Mouse (Mus musculus): ENCODE measurements around the gene Bmp4. TPM values are rescaled to one million over a fixed set of nuclear protein-coding genes. Genes with fewer than 3 reads are reported as not detected.

Bmp4 gene
- polyA plus RNA-seq (2012; rRNA removed), result 153 and 271 TPM in 2 replicates

DNA sequence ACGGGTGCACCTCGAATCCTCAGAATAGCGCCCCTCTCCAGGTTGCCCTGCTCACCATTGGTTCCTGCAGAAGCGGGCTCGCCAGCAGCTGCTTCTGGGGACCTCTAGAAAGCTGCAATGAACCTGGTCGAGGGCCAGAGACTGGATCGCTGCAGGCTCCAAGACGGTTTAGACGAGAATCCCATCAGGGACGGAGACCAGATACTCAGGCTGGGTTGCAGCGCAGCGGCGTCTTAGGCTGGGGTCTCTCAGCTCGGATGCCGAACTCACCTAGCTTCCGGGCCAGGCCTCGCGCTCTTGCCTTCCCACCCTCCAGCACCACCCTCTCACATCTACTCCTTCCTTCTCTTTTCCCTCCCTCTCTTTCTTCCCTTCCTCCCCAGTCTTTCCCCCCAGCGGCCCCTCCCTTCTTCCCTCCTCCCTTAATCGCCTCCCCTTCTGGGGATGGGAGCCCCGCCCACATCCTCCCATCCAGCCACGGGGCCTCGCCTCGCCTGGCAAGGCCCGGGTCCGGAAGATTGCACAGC, at the start of gene Bmp4:
Gene Bmp4, minus strand, starts transcription at position 421 of the 527 bp plus-strand sequence.
- DNase-seq, result peak; percentile 76
- TF ChIP-seq POLR2A (IDR thresholded peaks at IDR 0.05; ENCODE audit: borderline replicate concordance, extremely low read depth, low read depth, low read length) (peak; percentile 81; the same call in 1 of the 2 replicates), CTCF (IDR thresholded peaks at IDR 0.05; ENCODE audit: insufficient read depth, low read length) (no peak)
- Histone ChIP-seq H3K4me3 (replicated peaks; ENCODE audit: extremely low read depth, low read depth, low read length) (peak within 1 kb of the TSS; percentile 84), H3K4me1 (ENCODE audit: control insufficient read depth, insufficient read depth, low read length) (no peaks in the 10 kb centered on the region)
- WGBS, result 3% methylated on average over 24 of the region's 26 CpGs

DNA sequence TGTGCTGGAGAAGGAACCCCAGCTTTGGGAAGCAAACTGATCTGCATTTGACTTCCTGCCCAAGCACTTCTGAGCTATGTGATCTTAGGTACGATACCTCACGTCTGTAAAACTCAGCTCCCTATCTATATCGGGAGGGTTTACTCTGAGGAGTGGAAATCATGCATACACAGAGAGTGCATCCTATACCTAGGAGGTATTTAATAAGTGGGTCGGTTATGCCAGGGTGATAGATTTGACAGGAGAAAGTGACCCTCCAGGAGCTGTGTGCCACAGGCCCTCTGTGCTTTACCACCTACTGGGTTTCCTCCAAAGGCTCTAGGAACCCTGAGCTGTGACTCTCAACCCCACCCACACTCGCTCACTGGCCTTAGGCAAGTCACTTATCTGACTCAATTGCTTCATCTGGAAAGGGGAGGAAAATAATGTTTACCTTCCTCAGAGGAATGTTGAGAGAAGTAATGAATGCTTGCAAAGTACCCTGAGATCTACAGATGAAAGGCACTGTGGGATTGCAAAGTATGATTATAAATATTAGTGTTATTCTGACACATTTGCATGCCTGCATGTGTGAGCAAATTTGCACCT, 49.1 kb upstream of the Bmp4 start:
- 65% methylated on average over 5 of the region's 5 CpGs for WGBS
- DNase-seq, result peak; percentile 15
- TF ChIP-seq CTCF (IDR thresholded peaks at IDR 0.05; ENCODE audit: insufficient read depth, low read length) (no peak), POLR2A (IDR thresholded peaks at IDR 0.05; ENCODE audit: borderline replicate concordance, extremely low read depth, low read depth, low read length) (no peak)

DNA sequence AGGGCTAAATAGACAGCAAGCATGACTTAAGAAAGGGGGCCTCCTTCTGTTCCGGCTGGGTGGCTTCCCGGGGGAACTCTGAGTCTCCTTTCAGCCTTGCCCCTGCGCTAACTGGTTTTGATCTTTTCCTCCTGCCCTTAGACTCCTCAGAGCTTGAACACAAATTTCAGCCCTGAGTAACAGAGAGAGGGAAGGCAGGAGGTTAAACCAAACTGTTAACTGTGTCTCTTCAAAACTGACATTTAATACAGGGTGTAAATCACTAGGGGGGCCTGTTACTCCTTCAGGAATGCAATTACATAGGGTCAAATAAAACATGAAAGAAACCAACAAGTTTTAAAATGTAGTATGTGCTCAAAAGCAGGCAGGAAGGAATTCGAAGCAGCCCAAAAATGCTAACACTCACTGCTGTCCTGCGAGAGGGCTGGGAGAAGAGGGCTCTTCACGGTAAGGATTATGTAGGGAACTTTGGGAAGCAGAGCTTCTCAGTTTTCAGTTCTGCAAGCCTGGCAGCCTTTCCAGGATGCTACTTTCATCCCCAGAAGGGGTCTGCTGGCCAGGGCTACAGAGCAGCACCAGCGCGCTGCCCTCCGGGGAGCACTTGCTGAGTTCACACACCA, 46.1 kb upstream of the Bmp4 start:
- peak; percentile 35 for DNase-seq
- WGBS, result 29% methylated on average over 9 of the region's 9 CpGs
- no peak for TF ChIP-seq POLR2A (IDR thresholded peaks at IDR 0.05; ENCODE audit: borderline replicate concordance, extremely low read depth, low read depth, low read length)
- TF ChIP-seq CTCF (IDR thresholded peaks at IDR 0.05; ENCODE audit: insufficient read depth, low read length), result no peak
- Histone ChIP-seq H3K4me3 (replicated peaks; ENCODE audit: extremely low read depth, low read depth, low read length) (no peak overlapping the region), H3K4me1 (ENCODE audit: control insufficient read depth, insufficient read depth, low read length) (peaks cover 9% of the 10 kb centered on the region)

More for the DNA sequence above, 49.1 kb upstream of the Bmp4 start:
- Histone ChIP-seq H3K4me3 (replicated peaks; ENCODE audit: extremely low read depth, low read depth, low read length) (no peak overlapping the region), H3K4me1 (ENCODE audit: control insufficient read depth, insufficient read depth, low read length) (peaks cover 9% of the 10 kb centered on the region)

DNA sequence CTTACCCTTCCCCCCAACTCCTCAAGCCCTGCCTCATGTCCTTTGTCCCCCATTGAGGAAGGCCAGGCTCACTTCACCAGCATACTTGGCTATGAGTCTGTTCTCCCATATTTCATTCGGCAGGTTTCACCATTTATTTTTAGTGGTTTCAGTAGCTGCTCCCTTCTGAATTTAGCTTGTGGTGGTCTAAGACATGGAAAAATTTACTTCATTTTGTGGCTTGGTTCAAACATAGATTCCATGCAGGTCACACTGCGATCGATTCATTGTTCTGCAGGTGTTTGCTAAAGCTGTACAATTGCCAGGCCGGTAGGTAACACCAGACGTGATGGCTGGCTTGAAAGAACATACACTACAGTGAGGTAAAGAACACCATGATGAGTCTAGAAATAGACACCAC, 39.8 kb upstream of the Bmp4 start:
- TF ChIP-seq CTCF (IDR thresholded peaks at IDR 0.05; ENCODE audit: insufficient read depth, low read length), result no peak
- no peak for TF ChIP-seq POLR2A (IDR thresholded peaks at IDR 0.05; ENCODE audit: borderline replicate concordance, extremely low read depth, low read depth, low read length)
- no peak overlapping the region for H3K4me3 ChIP-seq (replicated peaks; ENCODE audit: extremely low read depth, low read depth, low read length)
- H3K4me1 ChIP-seq (ENCODE audit: control insufficient read depth, insufficient read depth, low read length), result peaks cover under 1% of the 10 kb centered on the region; the same call in 1 of the 2 replicates
- no peak for DNase-seq
- 90% methylated on average over 5 of the region's 5 CpGs for WGBS

DNA sequence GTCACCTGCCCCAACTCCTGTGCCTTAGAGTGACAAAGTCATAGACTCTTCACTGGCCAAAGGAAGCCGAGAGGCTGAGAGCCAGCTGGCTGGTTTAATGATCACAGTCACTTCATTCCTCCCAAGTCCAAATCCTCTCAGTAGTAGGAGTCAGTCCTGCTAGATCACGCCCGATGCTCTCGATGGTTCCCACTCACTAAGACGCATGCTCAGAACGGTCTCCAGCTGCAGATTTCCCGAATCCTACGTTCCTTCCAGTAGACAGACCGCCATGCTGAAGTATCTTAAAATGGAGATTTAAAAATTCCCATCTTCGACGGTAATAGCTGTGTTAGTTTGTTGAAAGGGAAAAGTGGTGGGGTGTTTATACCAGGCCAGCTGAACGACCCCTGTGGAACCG, 36.8 kb upstream of the Bmp4 start:
- no peak for DNase-seq
- no peaks in the 10 kb centered on the region for H3K4me1 ChIP-seq (ENCODE audit: control insufficient read depth, insufficient read depth, low read length)
- TF ChIP-seq CTCF (IDR thresholded peaks at IDR 0.05; ENCODE audit: insufficient read depth, low read length) (no peak), POLR2A (IDR thresholded peaks at IDR 0.05; ENCODE audit: borderline replicate concordance, extremely low read depth, low read depth, low read length) (no peak)
- 82% methylated on average over 13 of the region's 13 CpGs for WGBS
- H3K4me3 ChIP-seq (replicated peaks; ENCODE audit: extremely low read depth, low read depth, low read length), result no peak overlapping the region

DNA sequence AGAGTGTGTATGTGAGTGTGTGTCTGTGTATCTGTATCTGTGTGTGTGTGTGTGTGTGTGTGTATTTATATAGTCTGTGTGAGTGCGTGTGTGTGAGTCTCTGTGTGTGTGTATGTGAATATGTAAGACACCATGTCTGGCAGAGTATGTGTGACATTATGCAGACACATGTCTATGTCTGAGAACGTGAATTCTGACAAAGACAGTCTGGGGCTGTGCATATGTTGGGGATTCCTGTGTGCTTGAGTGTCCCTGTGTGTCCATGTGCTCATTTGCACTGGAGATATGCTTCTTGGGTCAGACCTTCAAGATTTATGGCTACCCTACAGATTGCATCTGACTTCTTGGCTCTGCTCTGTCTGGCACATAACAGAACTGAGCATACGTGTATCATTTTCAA, 31.4 kb upstream of the Bmp4 start:
- Histone ChIP-seq H3K4me1 (ENCODE audit: control insufficient read depth, insufficient read depth, low read length) (no peaks in the 10 kb centered on the region), H3K4me3 (replicated peaks; ENCODE audit: extremely low read depth, low read depth, low read length) (no peak overlapping the region)
- DNase-seq, result no peak
- TF ChIP-seq CTCF (IDR thresholded peaks at IDR 0.05; ENCODE audit: insufficient read depth, low read length) (no peak), POLR2A (IDR thresholded peaks at IDR 0.05; ENCODE audit: borderline replicate concordance, extremely low read depth, low read depth, low read length) (no peak)
- 85% methylated on average over 3 of the region's 3 CpGs for WGBS

DNA sequence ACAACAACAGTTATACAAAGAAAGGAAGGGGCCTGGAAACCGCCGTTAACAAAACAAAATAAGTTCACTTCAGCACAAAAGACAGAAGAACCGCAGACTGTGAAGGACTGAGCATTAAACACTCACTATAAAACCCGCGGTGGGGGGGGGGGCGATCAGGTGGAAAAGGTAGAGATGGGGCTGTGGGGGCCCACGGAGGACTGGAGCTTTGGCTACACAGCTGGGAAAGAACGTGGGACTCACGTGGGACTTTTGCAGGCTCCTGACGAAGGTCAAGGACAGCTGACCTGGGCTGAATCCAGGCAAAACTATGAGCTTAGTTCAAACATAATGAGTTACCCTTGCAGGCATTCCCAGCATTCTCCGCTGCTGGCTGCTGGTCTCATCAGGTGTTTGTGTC, 28.8 kb upstream of the Bmp4 start:
- no peak for DNase-seq
- no peaks in the 10 kb centered on the region for H3K4me1 ChIP-seq (ENCODE audit: control insufficient read depth, insufficient read depth, low read length)
- TF ChIP-seq POLR2A (IDR thresholded peaks at IDR 0.05; ENCODE audit: borderline replicate concordance, extremely low read depth, low read depth, low read length), result no peak
- TF ChIP-seq CTCF (IDR thresholded peaks at IDR 0.05; ENCODE audit: insufficient read depth, low read length), result no peak
- no peak overlapping the region for H3K4me3 ChIP-seq (replicated peaks; ENCODE audit: extremely low read depth, low read depth, low read length)
- 56% methylated on average over 11 of the region's 11 CpGs for WGBS

DNA sequence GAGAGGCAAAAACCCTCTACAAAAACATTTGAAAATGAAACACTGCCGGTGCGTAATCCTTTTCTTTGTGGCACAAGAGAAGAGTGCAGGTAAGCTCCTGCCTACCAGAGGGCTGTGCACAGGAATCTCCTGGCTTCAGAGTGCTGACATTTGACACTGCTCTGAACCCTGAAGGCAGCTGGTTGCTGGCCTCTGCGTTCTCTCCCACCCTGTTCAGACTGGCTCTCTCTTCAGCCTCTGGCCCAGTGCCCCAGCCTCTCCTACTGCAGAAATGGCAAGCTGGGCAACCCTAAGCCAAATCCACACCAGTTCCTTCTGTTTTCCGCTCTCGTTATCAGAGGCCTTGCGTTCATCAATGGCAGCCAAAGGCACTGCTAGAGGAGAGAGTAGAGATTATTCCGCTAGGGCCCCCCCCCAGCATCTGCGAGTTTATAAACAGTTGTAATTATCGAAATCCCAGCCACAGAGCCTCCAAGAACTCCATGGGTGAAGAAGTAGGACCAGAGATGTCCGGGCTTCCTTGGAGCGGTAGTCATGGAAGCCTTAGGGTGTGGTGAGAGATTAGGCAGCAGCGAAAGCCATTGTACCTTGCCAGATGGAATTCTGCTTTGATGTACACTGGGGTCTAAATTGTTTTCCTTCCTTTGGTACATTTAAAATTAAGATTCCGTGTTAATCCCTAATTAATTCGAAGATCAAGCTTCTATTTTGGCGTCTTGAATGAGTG, 28.1 kb upstream of the Bmp4 start:
- DNase-seq, result no peak
- 80% methylated on average over 15 of the region's 15 CpGs for WGBS
- no peak for TF ChIP-seq POLR2A (IDR thresholded peaks at IDR 0.05; ENCODE audit: borderline replicate concordance, extremely low read depth, low read depth, low read length)
- no peak for TF ChIP-seq CTCF (IDR thresholded peaks at IDR 0.05; ENCODE audit: insufficient read depth, low read length)

DNA sequence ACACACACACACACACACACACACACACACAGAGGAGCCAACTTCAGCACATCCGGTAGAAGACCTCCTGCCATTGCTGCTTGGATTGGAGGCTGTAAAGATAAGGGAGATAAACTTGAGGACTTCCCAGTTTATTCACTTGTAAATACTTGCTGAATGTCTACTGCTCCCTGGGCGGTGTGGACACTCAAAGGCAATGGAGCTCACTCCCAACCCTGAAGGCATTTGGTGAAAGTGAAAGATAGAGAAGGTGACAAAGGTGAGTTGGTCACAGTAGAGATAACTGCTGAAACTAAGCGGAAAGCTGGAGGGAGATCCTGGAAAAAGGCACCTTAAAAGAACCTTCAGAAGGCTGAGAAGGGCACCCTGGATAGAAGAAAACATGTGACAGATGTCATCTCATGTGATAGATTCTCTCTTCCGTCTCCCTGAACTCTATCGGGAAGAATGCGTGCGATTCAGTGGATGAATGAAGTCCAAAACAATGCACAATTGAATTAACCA, 22.1 kb upstream of the Bmp4 start:
- H3K4me1 ChIP-seq (ENCODE audit: control insufficient read depth, insufficient read depth, low read length), result no peaks in the 10 kb centered on the region
- TF ChIP-seq CTCF (IDR thresholded peaks at IDR 0.05; ENCODE audit: insufficient read depth, low read length), result no peak
- no peak for TF ChIP-seq POLR2A (IDR thresholded peaks at IDR 0.05; ENCODE audit: borderline replicate concordance, extremely low read depth, low read depth, low read length)
- DNase-seq, result no peak
- 79% methylated on average over 7 of the region's 7 CpGs for WGBS
- no peak overlapping the region for H3K4me3 ChIP-seq (replicated peaks; ENCODE audit: extremely low read depth, low read depth, low read length)

More for the DNA sequence above, 28.1 kb upstream of the Bmp4 start:
- H3K4me1 ChIP-seq (ENCODE audit: control insufficient read depth, insufficient read depth, low read length), result no peaks in the 10 kb centered on the region
- H3K4me3 ChIP-seq (replicated peaks; ENCODE audit: extremely low read depth, low read depth, low read length), result no peak overlapping the region

Data from lung, adult 2 months (tissue).